Mouse (Mus musculus) liver, adult 2 months (tissue): ENCODE measurements at regions not wholly inside any gene's neighbourhood (a gene's known extent, or its start where the extent isn't known, plus 50 kb on each side); places are given as distances from the start of the nearest gene placed in this dataset.

ENCODE experiments used
- DNase-seq: peaks from one replicate; pipeline ENCODE4 v3.0.0-alpha.2; 2011; ENCODE audit warnings: low read depth, low spot score; ENCODE audit errors: extremely low read depth
- H3K27ac ChIP-seq: fragments of 200-500 bp; replicated peaks from 2 replicates; pipeline ENCODE4 v1.5.1; 2012; ENCODE audit warnings: low read depth, mild to moderate bottlenecking, control low read depth, inconsistent platforms, low read length; ENCODE audit not compliant: insufficient read depth
- H3K27me3 ChIP-seq: fragments of 200-500 bp; 2 replicates; pipeline ENCODE4 v1.6.1; 2012; ENCODE audit warnings: mild to moderate bottlenecking, moderate library complexity, low read length, inconsistent platforms; ENCODE audit not compliant: control insufficient read depth, insufficient read depth
- H3K36me3 ChIP-seq: fragments of 200-500 bp; 2 replicates; pipeline ENCODE4 v1.6.1; 2012; ENCODE audit warnings: low read length, inconsistent platforms; ENCODE audit not compliant: control insufficient read depth, insufficient read depth
- H3K4me1 ChIP-seq: fragments of 200-500 bp; 2 replicates; pipeline ENCODE4 v1.6.1; 2011; ENCODE audit warnings: low read length; ENCODE audit not compliant: control insufficient read depth, insufficient read depth
- H3K4me3 ChIP-seq: fragments of 200-500 bp; 2 replicates; pipeline ENCODE4 v1.5.1; 2011; ENCODE audit warnings: low read depth, mild to moderate bottlenecking, control low read depth, low read length, moderate library complexity; ENCODE audit not compliant: insufficient read depth
- H3K79me2 ChIP-seq: fragments of 200-500 bp; 2 replicates; pipeline ENCODE4 v1.6.1; 2012; ENCODE audit warnings: inconsistent platforms, mild to moderate bottlenecking, low read length, moderate library complexity; ENCODE audit not compliant: control insufficient read depth, insufficient read depth
- H3K9ac ChIP-seq: fragments of 200-500 bp; 2 replicates; pipeline ENCODE4 v1.6.1; 2012; ENCODE audit warnings: low read depth, mild to moderate bottlenecking, control low read depth, inconsistent platforms, low read length
- CTCF ChIP-seq: fragments of 200-500 bp; IDR thresholded peaks from 2 replicates; pipeline ENCODE4 v1.5.1; 2011; ENCODE audit warnings: low read depth, low read length, control low read depth
- POLR2A ChIP-seq: fragments of 200-500 bp; IDR thresholded peaks from 2 replicates; pipeline ENCODE4 v1.6.1; 2011; ENCODE audit warnings: low read length, control low read depth; ENCODE audit not compliant: insufficient read depth; ENCODE audit errors: extremely low read depth
- WGBS: fragments of 180-500 bp; shearing (Covaris S2); methylation state at CpG from one replicate; pipeline ENCODE4 v1.1.7; 2018; 5-methylcytosine and 5-hydroxymethylcytosine counted together

- Histone ChIP-seq H3K27ac (no peak overlapping the region), H3K4me1 (no peaks in the 10 kb centered on the region), H3K4me3 (no peak overlapping the region), H3K9ac (no peak overlapping the region), H3K27me3 (no peaks in the 10 kb centered on the region), H3K36me3 (no peaks in the 10 kb centered on the region), H3K79me2 (no peaks in the 10 kb centered on the region)
- DNase-seq: no peak
- WGBS: 83% methylated on average over 20 of the region's 20 CpGs
- TF ChIP-seq CTCF (no peak), POLR2A (no peak)
Observed at GRCm38 (mm10) chr2:168424277-168425099, 143.0 kb upstream of the Kcng1 start.

GRCm38 (mm10) chr2:168423551-168423950 lies 142.0 kb upstream of the Kcng1 start:
- WGBS: 65% methylated on average over 6 of the region's 6 CpGs
- Histone ChIP-seq H3K4me1 (no peaks in the 10 kb centered on the region), H3K27me3 (no peaks in the 10 kb centered on the region), H3K9ac (no peak overlapping the region), H3K79me2 (no peaks in the 10 kb centered on the region), H3K36me3 (no peaks in the 10 kb centered on the region), H3K4me3 (no peak overlapping the region), H3K27ac (no peak overlapping the region)
- no peak for DNase-seq
- TF ChIP-seq POLR2A: no peak
- 0 out of 2 replicates have a peak, but pooled peaks have one; percentile 4 for TF ChIP-seq CTCF

GRCm38 (mm10) chr2:168415140-168415539 lies 133.6 kb upstream of the Kcng1 start:
- Histone ChIP-seq H3K4me1 (no peaks in the 10 kb centered on the region), H3K36me3 (no peaks in the 10 kb centered on the region), H3K27ac (no peak overlapping the region), H3K27me3 (no peaks in the 10 kb centered on the region), H3K79me2 (no peaks in the 10 kb centered on the region), H3K9ac (no peak overlapping the region), H3K4me3 (no peak overlapping the region)
- DNase-seq: no peak
- TF ChIP-seq CTCF: peak; percentile 52
- no peak for TF ChIP-seq POLR2A
- WGBS: 22% methylated on average over 17 of the region's 17 CpGs

- H3K4me3 ChIP-seq: no peak overlapping the region
- no peaks in the 10 kb centered on the region for H3K27me3 ChIP-seq
- 78% methylated on average over 18 of the region's 18 CpGs for WGBS
- TF ChIP-seq POLR2A (no peak), CTCF (no peak)
- no peak overlapping the region for H3K9ac ChIP-seq
- no peaks in the 10 kb centered on the region for H3K36me3 ChIP-seq
- H3K79me2 ChIP-seq: no peaks in the 10 kb centered on the region
- H3K27ac ChIP-seq: no peak overlapping the region
- H3K4me1 ChIP-seq: no peaks in the 10 kb centered on the region
- DNase-seq: no peak
Observed at GRCm38 (mm10) chr2:168414110-168414872, 132.8 kb upstream of the Kcng1 start.

- WGBS: 40% methylated on average over 6 of the region's 6 CpGs
Observed at GRCm38 (mm10) chr2:168412853-168413252, 131.3 kb upstream of the Kcng1 start.

More at GRCm38 (mm10) chr2:168412853-168413252, 131.3 kb upstream of the Kcng1 start:
- Histone ChIP-seq H3K4me3 (no peak overlapping the region), H3K36me3 (no peaks in the 10 kb centered on the region), H3K27ac (no peak overlapping the region), H3K27me3 (no peaks in the 10 kb centered on the region), H3K9ac (no peak overlapping the region), H3K79me2 (no peaks in the 10 kb centered on the region), H3K4me1 (no peaks in the 10 kb centered on the region)
- DNase-seq: no peak
- TF ChIP-seq CTCF (peak; percentile 16; the same call in 1 of the 2 replicates), POLR2A (no peak)
